Mouse (Mus musculus): ENCODE data around the gene Hist1h2ah.

The Hist1h2ah gene

DNA sequence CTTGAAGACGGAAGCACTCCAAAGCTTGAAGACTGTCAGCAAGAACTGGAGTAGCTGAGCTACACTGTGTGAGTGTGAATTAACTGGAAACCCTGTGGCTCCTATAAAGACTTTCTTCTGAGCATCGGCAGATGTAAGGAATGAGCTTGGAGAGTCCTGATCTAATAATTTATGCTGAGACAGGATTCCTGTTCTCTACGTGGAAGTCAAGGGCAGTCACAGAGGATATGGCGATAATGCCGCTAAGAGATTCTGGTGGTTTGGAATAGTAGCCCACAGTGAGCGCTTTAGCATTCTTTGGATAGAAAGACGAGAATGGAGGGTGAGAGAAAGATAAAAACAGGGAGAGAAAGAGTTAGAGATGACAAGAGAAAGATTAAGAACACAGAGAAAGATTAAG lies 27.5 kb downstream of the Hist1h2ah start:
- DNase-seq, result no peak

DNA sequence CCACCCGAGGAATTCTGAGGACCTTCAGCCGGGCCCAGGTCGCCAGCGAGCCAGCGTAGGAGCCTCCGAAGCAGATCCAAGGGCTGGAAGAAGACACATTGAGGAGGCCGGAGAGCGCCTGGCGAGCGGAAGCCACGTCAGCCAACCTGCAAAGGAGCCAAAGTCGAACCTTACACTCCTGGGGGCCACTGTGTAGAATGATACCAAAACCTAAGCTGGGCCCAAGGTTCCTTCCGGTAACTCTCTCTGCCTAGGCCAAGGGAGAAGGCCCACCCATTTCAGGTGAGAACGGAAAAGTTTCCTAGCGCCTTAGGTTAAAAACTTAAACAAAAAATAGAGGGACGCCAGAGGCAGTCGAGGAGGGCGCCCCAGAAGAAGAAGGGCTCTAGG lies 28.3 kb downstream of the Hist1h2ah start:
- DNase-seq, result no peak

DNA sequence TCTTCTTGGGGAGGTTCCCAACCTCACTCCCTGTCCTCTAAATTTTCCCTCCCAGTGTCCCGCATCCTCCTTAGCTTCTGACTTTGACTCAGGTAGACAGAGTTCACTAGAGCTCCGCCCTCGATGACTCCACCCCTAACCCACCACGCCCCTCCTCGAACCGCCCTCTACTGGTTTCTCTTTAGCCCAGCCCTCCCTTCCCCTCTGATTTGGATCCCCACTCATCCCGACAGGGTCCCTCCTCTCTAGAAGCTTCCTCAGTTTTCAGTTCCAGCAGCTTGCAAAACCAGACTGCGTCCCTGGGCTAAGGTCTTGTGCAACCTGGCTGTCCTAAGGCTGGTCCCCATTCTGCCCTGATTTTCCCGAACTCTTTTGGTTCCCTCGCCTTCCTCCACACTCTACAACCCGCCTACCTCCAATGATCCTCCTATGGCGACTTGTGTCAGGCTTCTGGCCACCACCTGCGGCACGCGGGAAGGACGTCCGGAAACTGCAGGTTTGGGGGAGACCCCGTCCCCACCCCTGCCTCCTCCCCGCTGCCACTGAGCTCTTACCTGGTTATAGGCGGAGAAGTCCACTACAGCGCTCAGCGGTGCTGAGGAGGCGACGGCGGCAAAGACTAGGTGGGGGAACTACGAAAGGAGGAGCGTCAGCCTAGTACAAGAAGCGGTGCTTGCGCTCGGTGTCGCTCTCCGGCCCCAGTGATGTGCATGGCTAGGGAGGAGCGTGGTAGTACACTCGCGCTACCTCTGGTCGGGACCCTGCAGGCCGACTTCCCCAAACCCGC lies 28.8 kb downstream of the Hist1h2ah start:
- peak; percentile 53 for DNase-seq

DNA sequence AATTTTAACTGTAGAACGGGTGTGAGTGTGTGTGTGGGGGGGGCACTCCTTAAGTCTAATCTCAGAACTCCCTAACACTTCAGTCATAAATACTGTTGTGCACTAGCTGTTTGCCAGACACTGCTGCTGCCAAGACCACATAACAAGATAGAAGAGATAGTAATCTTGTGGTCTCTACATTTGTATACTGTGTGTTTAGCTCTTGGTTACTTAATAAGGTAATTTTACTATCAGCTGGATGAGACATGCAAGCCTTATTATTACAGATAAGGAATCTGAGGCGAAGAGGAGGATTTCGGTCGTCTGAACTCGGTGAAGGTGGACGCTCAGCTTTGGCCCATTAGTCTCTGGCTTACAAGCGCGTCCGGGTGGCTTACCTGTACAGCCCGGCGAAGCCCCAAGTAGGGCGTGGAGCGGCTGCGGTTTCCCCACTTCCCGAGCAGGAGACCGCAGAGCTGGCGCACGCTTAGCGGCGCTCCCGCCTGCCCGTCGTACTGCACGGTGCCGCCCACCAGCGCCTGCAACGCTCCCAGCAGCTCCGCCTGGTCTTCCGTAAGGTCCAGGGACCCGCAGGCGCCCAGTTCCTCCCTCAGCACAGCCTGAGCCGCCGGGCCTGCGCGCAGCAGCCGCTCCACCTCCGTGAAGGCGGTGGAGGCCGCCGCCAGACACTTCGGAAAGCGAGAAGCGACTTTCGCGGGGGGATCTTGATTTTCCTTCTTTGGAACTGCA lies 29.6 kb downstream of the Hist1h2ah start:
- peak; percentile 40 for DNase-seq

DNA sequence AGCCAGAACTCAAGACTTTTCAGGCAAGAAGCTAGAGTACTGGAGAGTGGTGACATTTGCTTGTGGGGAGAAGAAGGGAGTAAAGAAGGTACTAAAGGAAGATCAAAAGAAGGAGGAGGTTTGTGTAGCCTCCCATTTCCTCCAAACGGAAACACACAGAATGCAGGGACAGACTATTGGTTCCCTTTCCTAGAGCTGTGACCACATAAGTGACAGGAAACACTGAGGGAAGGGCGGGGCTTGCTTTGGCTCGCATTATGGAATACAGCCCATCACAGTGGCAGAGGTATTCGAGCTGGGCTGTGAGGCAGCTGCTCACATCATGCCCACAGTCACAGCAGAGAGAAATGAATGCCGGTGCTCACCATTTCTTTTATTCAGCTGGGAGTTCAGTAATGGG lies 33.5 kb downstream of the Hist1h2ah start:
- no peak for DNase-seq

DNA sequence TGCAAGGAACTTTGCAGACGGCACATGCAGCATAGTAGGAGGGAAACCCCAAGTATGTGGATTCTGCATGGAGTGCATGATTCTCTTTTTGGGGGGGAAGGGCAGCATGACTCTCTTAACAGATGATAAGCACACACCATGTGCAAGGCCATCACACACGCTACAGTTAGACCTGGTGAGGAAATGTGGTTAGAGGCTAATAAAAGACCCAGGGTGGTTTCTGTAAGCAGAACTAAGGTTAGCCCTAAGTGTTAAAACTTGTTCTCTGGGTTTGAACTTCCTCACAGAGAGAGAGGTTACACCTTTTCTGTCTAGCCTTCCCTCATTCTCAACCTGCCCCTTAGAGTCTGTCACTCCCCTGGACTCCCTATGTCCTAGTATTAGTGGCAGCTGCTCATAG lies 34.0 kb downstream of the Hist1h2ah start:
- DNase-seq, result no peak

DNA sequence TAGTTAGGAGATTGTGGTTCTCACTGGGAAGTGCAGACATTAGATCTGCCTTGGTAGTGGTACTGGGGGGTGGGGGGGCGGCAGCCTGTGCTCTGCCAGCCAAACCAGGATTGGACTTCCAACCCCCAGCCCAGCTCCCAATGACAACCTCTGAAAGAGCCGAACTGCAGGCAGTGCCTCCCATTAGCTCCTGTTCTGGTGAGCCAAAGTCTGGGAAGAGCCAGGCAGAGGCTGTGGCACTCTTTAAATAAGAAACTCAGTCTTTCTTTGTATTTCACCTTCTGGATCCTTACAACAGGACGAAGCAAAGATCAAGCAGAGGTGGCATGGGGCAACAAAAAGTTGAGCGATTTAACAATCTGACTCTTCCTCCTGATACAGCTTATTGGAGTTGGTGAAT lies 36.2 kb downstream of the Hist1h2ah start:
- DNase-seq, result no peak

DNA sequence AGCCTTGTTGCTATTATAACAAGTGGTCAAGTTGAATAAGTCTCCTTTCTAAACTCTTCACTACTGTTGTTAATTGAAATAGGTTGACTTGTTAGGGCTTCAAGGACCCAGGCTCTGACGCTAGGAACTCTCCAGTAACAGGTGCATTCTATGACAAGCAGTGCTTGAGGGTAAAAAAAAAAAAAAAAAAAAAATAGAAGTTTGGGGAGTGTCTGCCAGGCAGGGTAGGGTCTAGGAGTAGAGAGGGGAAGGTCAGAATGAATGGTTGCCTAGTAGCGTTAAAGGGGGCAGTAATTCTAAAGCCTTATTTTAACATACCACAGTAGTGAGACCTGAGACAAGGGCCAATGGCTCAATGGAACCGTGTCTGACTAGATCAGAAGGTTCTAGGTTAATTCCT lies 37.0 kb downstream of the Hist1h2ah start:
- no peak for DNase-seq

DNA sequence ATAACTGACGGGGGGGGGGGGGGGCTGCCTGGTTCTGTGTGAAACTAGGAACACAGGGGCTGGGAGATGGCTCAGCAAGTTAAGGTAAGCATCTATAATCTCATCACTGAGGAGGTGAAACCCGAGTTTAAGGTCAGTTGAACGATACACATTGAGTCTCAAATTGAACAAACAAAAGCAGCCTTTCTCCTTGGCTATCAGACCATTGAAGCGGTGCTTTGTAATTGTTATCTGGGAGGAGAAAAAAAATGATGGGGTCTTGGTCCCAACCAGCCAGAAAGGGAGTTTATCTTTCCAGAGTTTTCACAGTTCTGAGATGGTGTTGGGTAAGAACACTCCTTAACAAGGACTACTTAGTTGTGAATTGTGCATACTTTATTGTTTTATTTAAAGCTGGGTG lies 37.5 kb downstream of the Hist1h2ah start:
- no peak for DNase-seq

DNA sequence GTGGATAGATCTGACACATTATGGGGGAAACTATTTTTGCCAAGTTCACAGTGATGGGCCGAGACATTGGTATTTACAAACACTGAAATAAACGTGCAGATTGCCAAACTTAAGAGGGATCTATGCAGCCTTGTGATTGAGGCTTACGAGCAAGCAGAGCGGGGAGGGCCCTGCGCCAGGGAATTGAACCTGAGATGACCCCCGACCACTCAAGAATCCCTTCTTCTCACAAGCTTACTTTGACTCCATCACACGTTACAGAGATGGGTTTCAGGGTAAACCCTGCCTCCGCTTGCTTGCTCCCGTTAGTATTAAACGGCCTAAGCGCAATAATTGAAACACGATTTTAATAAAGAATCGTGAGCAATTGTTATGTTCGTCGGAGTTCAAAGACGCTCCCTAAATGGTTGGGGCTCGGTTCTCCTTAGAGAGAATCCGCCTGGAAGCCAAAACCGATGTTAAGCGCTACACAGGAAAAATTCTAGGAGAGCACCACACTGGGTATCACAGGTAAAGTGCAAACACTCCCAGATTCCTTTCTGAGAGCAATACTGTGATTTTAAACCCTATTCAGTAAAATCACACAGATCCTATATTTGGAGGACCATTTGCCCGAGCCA lies 38.1 kb downstream of the Hist1h2ah start:
- DNase-seq, result no peak

DNA sequence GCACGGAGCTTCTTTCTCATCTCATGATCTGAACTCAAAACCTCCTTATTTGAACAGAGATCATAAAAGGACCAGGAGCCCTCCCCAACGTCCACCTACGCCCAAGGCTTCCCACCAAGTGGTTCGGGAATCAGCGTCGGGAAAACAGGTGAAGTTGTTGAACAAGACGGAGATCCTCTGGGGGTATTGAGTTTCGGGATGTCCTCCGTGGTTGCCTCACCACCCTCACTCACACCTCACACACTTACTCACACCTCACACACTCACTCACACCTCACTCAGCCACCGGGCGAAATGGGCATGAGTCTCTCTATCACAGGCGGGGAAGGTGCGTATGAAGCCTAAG lies 38.6 kb downstream of the Hist1h2ah start:
- DNase-seq, result no peak

DNA sequence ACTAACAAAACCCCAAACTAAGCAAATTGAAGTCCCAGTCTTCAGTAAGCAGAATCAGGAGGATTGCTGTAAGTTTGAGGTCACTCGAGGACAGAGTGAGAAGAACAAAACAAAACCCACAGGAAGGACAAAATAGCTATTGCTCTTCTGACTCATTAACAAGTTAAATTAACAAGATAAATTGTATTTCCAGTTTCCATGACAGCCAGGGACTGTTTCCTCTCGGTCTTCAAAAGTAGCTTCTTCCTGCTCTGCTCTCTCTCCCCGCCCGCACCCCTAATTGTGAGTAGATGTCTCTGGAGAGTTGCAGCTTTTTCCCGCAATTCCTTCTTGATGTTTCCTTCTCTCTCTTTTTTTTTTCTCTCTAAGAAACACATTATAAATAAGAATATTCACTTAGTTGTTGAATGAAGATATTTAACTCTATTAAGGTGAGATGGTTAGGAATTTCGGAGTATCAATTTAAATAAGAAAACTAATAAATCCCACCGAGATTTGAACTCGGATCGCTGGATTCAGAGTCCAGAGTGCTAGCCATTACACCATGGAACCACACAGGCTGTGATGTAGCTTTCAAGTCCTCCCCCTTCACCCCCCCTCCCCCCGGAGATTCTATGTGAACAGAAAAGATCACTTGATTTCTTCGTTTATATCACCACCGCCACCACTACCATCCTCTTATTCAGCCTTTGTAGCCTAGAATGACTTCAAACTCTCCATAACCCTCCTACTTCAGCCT lies 39.1 kb downstream of the Hist1h2ah start:
- DNase-seq, result no peak

DNA sequence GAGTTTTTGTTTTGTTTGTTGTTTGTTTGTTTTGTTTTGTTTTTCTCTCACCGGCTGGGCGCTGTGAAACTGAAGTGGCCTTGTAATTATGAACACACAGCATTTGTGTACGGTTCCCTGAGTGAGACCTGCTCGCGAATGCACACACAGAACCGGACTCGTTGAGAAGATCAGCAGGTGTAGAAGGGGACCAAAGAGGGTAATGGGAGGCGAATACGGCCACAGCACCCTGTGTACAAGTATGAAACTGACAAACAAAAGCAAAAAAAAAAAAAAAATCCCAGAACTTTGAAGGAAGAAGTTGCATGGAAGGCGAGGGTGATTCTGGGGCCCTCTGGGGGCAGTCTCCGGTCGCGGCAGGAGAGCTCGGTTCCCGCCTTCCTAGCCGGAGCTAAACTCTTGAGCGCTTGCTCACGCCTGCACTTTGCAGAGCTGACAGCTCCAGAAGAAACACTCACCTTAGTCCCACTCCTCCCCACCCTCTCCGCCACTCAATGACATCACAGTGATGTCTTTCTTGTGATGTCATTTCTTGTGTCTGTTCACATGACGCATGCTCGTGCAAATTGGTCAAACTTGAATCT lies 39.9 kb downstream of the Hist1h2ah start:
- peak; percentile 31 for DNase-seq

DNA sequence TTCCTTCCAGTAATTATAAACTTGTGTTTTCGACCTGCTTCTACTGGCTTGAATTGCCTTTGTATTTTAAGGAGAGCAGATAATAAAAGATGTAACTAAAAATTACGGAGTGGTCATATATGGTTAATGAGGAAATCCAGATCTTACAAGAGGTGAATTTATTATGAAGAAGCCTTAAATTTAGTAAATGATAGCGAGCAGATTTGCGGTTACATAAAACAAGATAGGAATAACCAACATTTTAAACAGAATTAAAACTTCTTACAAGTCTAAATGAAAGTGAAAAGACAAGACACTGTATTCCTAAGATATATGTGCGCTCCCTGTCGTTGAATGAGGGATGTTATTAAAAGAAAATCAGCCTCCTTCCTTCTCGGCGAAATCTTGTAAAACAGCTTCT lies 40.5 kb downstream of the Hist1h2ah start:
- no peak for DNase-seq

DNA sequence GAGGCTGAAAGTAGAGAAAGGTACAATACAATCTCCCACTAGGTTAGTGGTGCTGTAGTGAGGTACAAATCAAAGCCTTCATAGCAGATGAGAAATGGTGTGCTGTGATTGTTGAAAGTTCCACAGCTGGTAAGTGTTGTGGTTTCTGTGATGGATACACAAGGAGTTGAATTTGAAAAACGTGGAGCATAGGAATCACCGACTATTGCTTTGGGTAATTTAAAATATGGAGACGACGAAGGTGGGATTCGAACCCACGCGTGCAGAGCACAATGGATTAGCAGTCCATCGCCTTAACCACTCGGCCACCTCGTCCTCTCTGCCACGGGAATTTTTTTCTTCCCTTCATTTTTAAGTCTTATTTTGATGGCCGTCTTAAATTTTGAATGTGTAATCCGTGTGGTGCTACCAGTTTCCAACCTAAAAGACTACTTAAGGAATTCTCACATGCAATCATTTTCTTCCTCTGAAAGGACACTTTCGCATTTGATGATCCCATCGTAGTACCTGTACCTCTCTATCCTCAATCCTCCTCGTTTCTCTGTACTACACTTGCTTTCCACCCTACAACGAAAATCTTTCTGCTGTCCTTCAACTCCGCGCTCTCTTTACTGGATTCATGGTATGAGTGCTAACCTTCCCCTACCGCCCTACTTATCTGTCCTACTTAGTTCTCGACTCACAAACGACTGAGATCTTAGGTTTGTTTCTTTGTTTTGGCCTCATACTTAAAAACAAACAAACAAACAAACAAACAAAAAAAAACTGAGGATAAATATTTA lies 41.2 kb downstream of the Hist1h2ah start:
- peak; percentile 19 for DNase-seq

DNA sequence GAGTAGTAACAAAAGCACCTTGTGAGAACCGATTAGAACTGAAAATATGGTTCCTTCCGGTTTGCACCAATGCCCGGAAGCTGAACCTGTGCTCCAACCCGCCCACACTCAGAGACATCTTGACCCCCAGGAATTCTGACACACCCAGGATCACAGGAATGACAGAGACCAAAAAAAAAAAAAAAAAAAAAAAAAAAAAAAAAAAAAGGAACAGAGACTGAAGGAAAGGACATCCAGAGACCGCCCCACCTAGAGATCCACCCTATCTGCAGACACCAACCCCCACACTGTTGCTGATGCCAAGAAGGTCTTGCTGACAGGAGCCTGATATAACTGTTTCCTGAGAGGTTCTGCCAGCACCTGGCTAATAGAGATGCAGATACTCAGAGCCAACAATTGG lies 42.8 kb downstream of the Hist1h2ah start:
- no peak for DNase-seq

Data from kidney, adult 18-20 months (tissue).